Mouse (Mus musculus) lung, adult 18-20 months (tissue): ENCODE data around the gene Relt.

Experiments used
- DNase-seq, 2 experiments: peaks; one replicate each; pipeline ENCODE4 v3.0.0; 2022; ENCODE audit warnings: mixed read lengths in 2 of 2

Gene Relt

GRCm38 (mm10) chr7:100844385-100845025 is 18.7 kb downstream of the Relt start:
- DNase-seq, result no peak

GRCm38 (mm10) chr7:100843866-100844265 is 19.4 kb downstream of the Relt start:
- no peak for DNase-seq

- DNase-seq, result no peak
Observed at GRCm38 (mm10) chr7:100842175-100842574, 21.1 kb downstream of the Relt start.

GRCm38 (mm10) chr7:100841608-100842007 is 21.6 kb downstream of the Relt start:
- DNase-seq, result no peak

GRCm38 (mm10) chr7:100840906-100841305 is 22.3 kb downstream of the Relt start:
- no peak for DNase-seq

DNA sequence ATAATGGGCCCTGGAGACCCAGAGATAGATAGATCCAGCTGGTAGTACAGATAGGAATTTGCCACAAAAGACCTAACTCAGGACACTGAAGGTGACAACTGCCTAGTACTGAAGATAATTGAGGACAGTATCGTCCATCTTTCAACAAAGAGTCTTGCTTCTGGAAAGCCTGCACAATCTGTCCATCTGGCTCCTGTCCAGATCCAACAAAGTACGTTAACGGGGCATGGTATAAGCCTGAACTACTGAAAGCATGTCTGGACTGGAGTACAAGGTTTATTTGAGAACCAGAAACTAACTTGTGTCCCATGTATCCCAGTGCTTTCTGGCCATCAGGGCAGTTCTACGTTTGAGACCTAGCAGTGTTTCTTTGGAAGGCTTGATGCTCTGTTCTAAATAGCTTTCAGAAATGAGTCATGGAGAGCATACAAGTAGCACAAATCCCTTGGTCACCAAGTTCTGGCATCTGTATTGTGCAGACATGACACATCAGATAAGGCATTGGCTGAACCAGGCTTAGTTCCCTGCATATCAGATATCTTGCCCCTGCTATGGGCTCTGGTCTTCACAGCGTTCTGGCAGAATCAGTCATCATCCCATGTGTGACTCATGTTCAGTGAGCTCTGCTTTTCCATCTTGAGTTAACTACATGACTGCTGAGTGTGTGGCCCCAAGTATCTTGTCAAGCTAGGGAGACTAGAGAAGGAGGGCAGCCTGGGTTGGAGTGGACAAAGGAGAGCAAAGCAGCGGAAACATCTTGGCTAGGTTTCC is 23.4 kb downstream of the Relt start:
- DNase-seq, result no peak

GRCm38 (mm10) chr7:100837701-100838100 is 25.5 kb downstream of the Relt start:
- no peak for DNase-seq

DNA sequence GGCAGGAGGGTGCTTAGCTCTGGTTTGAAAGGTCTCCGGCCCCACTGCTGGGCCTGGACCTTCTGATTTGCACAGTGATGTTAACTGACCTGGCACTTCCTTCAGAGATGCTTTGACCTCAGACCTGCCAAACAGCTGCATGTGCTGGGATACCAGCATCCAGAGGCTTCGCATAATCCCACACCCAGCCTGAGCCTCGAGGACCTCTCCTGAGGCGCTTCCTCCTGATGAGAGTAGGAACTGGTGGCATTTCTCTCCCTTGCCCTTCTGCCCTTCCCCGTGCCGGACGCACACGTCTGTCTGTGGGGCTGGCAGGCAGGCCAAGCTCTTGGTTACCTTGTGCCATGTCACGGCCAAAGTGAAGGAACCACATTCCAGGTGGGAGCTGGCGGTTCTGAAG is 26.6 kb downstream of the Relt start:
- DNase-seq, result no peak

DNA sequence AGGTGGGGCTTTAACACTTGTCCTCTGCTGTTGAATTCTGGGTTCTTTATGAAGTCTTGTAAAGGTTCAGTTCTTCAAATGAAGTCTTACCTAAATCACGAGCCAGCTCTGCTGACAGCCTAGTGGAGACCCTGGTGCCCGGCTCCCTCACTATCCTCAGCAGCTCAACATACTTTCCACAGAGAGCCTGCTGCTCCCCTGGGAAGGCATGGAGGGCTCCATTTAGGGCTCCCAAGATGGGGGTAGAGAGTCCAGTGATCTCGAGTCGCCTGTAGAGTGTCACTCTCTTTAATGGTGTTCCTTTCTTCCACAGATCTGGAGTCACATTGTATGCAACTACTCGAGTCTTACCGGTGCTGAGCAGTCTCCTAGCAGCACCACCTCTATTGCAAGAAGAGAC is 27.5 kb downstream of the Relt start:
- DNase-seq, result no peak

DNA sequence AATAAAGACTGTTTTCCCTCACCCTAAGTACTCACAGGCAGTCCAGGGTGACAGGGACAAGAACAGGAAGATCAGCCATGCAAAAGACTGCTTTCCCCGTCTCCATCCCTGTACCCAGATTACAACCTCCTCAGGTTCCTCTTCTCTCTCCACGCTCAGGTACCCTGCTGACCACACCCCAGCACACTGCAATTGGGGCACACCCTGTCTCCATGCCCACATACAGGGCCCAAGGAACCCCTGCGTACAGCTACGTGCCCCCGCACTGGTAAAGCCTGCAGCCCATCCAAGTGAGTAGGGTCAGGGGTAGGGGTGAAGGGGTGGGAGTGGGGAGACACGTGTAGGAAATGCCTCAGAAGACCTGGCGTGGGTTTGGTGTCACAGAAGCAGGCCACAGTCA is 28.1 kb downstream of the Relt start:
- DNase-seq, result no peak

GRCm38 (mm10) chr7:100833859-100834258 is 29.4 kb downstream of the Relt start:
- DNase-seq, result no peak

DNA sequence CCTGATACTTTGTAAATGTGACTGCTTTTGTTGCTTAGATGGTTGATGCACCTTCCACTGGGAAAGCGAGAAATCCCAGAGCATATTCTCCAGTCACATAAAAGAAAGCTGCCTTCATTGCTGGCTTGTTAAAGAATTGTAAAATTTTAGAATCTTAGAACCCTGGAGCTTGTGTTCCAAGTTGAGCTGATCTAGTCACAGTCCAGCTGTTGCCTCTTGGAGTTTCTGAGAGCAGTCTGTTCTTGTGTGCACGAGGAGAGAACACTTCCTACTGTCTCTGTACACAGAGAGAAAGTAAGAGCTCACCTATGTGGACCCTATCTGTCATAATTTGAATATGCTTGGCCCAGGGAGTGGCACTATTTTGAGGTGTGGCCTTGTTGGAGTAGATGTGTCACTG is 34.7 kb downstream of the Relt start:
- DNase-seq, result no peak

DNA sequence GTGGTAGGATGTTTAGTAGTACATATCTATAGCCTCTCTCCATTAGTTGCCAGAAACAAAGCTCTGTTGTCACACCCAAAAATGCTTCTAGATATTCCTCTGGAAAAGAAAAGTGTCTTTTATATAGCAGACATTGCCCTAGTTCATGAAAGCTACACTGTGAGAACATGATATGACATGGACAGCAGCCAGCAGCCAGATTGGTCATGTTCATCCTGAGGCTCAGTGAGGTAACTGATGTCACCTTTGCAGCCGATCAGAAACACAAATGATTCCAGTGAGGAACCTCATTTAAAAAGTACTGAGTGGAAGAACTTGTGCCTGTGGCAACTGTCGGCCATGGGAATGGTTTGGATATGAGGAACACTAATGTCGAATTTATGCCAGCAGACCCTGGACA is 38.6 kb downstream of the Relt start:
- DNase-seq, result no peak

DNA sequence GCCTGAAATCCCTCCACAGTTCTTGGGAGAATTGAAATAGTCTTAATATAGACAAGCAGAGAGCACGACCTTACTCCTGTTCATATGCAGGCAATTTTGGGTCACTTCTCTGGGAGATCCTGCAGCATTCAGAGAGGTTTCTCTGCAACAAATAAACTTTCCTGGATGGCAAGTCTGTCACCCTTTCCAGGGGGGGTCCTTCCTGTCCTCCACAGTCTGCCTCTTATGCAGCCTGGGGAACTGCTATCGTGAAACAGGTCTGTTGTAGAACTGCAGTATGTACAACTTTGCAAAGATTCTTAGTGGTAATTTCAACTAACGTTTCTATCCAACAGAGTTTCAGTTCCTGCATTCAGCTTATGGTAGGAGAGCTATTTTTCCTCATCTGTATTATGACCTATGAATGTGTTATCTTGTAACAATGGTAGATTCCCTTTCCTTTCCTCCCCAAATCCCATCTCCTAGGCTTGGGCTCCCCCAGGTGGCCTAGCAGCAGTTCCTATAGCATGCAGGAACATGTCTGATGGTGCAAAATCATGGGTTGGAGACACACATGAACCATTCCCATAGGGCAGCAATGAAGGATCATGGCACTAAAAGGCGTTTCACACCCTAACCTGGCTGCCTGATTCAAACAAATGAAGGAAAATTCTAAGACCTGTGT is 44.7 kb downstream of the Relt start:
- peak in 1 of 2 experiments; percentile 11 for DNase-seq

DNA sequence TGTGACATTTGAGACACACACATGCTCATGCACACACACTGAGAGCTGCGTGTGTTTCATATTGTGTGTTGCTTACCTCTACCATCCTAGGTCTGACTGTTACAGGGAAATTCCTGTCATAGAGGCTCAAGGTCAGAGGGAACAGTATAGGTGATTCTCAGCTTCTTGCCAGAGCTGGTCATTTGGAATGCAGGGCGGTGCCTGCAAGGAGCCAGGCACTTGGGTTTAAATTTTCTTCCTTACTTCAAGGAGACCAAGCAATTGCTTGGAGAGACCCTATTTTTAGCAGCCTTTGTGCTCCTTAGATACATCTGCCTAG is 45.8 kb downstream of the Relt start:
- DNase-seq, result no peak

GRCm38 (mm10) chr7:100816759-100817441 is 46.3 kb downstream of the Relt start:
- DNase-seq, result no peak

- no peak for DNase-seq
Observed at GRCm38 (mm10) chr7:100815900-100816570, 47.2 kb downstream of the Relt start.

GRCm38 (mm10) chr7:100812641-100813040 is 50.6 kb downstream of the Relt start:
- no peak for DNase-seq

DNA sequence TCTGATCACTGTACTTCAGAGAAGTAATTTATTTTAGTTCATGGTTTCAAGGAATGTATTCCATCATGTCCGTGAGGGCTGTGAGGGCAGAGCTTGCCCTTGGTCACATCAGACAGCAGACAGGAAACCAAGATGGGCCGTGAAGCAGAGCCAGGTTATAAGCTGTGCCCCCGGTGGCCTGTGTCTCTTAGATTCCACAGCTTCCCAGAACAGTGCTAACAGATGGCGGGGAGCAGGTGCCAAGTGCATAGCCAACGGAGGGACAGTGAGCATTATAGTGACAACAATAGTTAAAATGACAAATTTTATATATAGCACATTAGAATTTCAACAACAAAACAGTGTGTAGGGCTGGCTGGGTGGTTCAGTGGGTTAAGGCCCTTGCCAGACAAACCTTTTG is 51.3 kb downstream of the Relt start:
- no peak for DNase-seq

GRCm38 (mm10) chr7:100805391-100805790 is 57.9 kb downstream of the Relt start:
- no peak for DNase-seq

GRCm38 (mm10) chr7:100798810-100799209 is 64.4 kb downstream of the Relt start:
- DNase-seq, result no peak
